Mouse (Mus musculus): ENCODE data around the gene Sgsm2.

GRCm38 (mm10) chr11:74867181-74867580 is 29.7 kb downstream of the Sgsm2 start:
- TF ChIP-seq GATA1 (IDR thresholded peaks at IDR 0.05; ENCODE audit: low read length) (no peak), TAL1 (IDR thresholded peaks at IDR 0.05; ENCODE audit: low read length) (no peak)

Data from erythroblast, embryonic 14.5 days (primary cell).